Mouse (Mus musculus) heart, embryonic 12.5 days (tissue): ENCODE measurements around the gene Hist1h3b. TPM values are rescaled to one million over a fixed set of nuclear protein-coding genes. Genes with fewer than 3 reads are reported as not detected.
"Not testable (repeated sequence)": the region's sequence is repeated elsewhere in the genome, so short reads cannot be mapped to it uniquely, and the experiment has no call there.

ENCODE experiments used
- ATAC-seq: fragments of 200-750 bp; cut with Nextera tagmentation; 2 replicates; pipeline ENCODE4 v1.8.0; 2017; ENCODE audit warnings: moderate TSS enrichment, moderate library complexity; ENCODE audit not compliant: insufficient number of reproducible peaks, low FRiP score
- H3K27ac ChIP-seq: fragments of 300-500 bp; sonication (generic); 2 replicates; pipeline ENCODE4 v1.5.1; 2016; ENCODE audit warnings: mild to moderate bottlenecking, moderate library complexity; ENCODE audit not compliant: poor library complexity, severe bottlenecking
- H3K27me3 ChIP-seq: fragments of 300-500 bp; sonication (generic); replicated peaks from 2 replicates; pipeline ENCODE4 v1.6.1; 2016; ENCODE audit warnings: mild to moderate bottlenecking, moderate library complexity
- H3K36me3 ChIP-seq: fragments of 300-500 bp; sonication (generic); 2 replicates; pipeline ENCODE4 v1.6.1; 2016; ENCODE audit warnings: mild to moderate bottlenecking, moderate library complexity
- H3K4me1 ChIP-seq: fragments of 300-500 bp; sonication (generic); replicated peaks from 2 replicates; pipeline ENCODE4 v1.6.1; 2016; ENCODE audit warnings: mild to moderate bottlenecking
- H3K4me2 ChIP-seq: fragments of 300-500 bp; sonication (generic); 2 replicates; pipeline ENCODE4 v1.6.1; 2016; ENCODE audit warnings: mild to moderate bottlenecking, moderate library complexity
- H3K4me3 ChIP-seq: fragments of 300-500 bp; sonication (generic); 2 replicates; pipeline ENCODE4 v1.5.1; 2016; ENCODE audit warnings: mild to moderate bottlenecking
- H3K9ac ChIP-seq: fragments of 300-500 bp; sonication (generic); 2 replicates; pipeline ENCODE4 v1.6.1; 2016; ENCODE audit warnings: mild to moderate bottlenecking, moderate library complexity
- H3K9me3 ChIP-seq: fragments of 300-500 bp; sonication (generic); replicated peaks from 2 replicates; pipeline ENCODE4 v1.6.1; 2016; ENCODE audit warnings: mild to moderate bottlenecking, moderate library complexity
- WGBS: fragments of 180-500 bp; shearing (Covaris S2); methylation state at CpG from one replicate; pipeline ENCODE4 v1.1.7; 2016; 5-methylcytosine and 5-hydroxymethylcytosine counted together
- polyA plus RNA-seq: library from polyadenylated mRNA; unstranded; fragments of >200 nt; fragmentation: Nextera tagmentation; extraction: Ambion mirVana; gene quantifications from 2 replicates; pipeline ENCODE4 v1.2.1, GENCODE M21; 2016

Gene Hist1h3b
- polyA plus RNA-seq, result 3.4 and 3.5 TPM in 2 replicates

GRCm38 (mm10) chr13:23752067-23752741 is at the start of gene Hist1h3b:
Gene Hist1h3b (plus strand): TSS chr13:23752267.
- H3K27me3 ChIP-seq, H3K4me1 ChIP-seq, H3K36me3 ChIP-seq, H3K9me3 ChIP-seq: not testable (repeated sequence)
- H3K9ac ChIP-seq, result peak within 1 kb of the TSS; percentile 72
- peak; percentile 86 for ATAC-seq
- under 1% methylated on average over 22 of the region's 47 CpGs for WGBS
- peak within 1 kb of the TSS; percentile 98 for H3K27ac ChIP-seq
- H3K4me2 ChIP-seq, result peak within 1 kb of the TSS; percentile 76
- H3K4me3 ChIP-seq, result peak within 1 kb of the TSS; percentile 53

- H3K36me3 ChIP-seq, H3K27ac ChIP-seq, H3K4me3 ChIP-seq, H3K9me3 ChIP-seq, H3K4me1 ChIP-seq, ATAC-seq, H3K27me3 ChIP-seq, H3K9ac ChIP-seq, H3K4me2 ChIP-seq: not testable (repeated sequence)
- WGBS, result 78% methylated on average over 2 of the region's 2 CpGs
Observed at GRCm38 (mm10) chr13:23702801-23703200, 49.3 kb upstream of the Hist1h3b start.

GRCm38 (mm10) chr13:23705751-23706356 is 46.2 kb upstream of the Hist1h3b start:
- H3K9me3 ChIP-seq, result no peaks in the 10 kb centered on the region
- H3K4me2 ChIP-seq, result no peak overlapping the region
- peaks cover 28% of the 10 kb centered on the region for H3K4me1 ChIP-seq
- H3K9ac ChIP-seq, result no peak overlapping the region
- 75% methylated on average over 7 of the region's 7 CpGs for WGBS
- no peak overlapping the region for H3K4me3 ChIP-seq
- no peaks in the 10 kb centered on the region for H3K36me3 ChIP-seq
- ATAC-seq, result no peak
- H3K27me3 ChIP-seq, result 0 out of 2 replicates have a peak, but pooled peaks cover 3% of the 10 kb centered on the region
- no peak overlapping the region for H3K27ac ChIP-seq

GRCm38 (mm10) chr13:23706771-23707170 is 45.3 kb upstream of the Hist1h3b start:
- H3K4me2 ChIP-seq, result no peak overlapping the region
- 0 out of 2 replicates have a peak, but pooled peaks cover 3% of the 10 kb centered on the region for H3K27me3 ChIP-seq
- ATAC-seq, result no peak
- no peak overlapping the region for H3K27ac ChIP-seq
- no peaks in the 10 kb centered on the region for H3K36me3 ChIP-seq
- peaks cover 29% of the 10 kb centered on the region for H3K4me1 ChIP-seq
- no peak overlapping the region for H3K4me3 ChIP-seq
- no peaks in the 10 kb centered on the region for H3K9me3 ChIP-seq
- no peak overlapping the region for H3K9ac ChIP-seq
- 84% methylated on average over 12 of the region's 12 CpGs for WGBS

- H3K36me3 ChIP-seq, result no peaks in the 10 kb centered on the region
- no peak for ATAC-seq
- peaks cover 29% of the 10 kb centered on the region for H3K4me1 ChIP-seq
- no peak overlapping the region for H3K4me2 ChIP-seq
- 0 out of 2 replicates have a peak, but pooled peaks cover 3% of the 10 kb centered on the region for H3K27me3 ChIP-seq
- H3K27ac ChIP-seq, result peak overlapping the region; percentile 48
- no peak overlapping the region for H3K4me3 ChIP-seq
- no peaks in the 10 kb centered on the region for H3K9me3 ChIP-seq
- WGBS, result 74% methylated on average over 4 of the region's 4 CpGs
- no peak overlapping the region for H3K9ac ChIP-seq
Observed at GRCm38 (mm10) chr13:23708041-23708440, 44.0 kb upstream of the Hist1h3b start.

- Histone ChIP-seq H3K27ac (peak overlapping the region; percentile 48), H3K9ac (no peak overlapping the region), H3K9me3 (no peaks in the 10 kb centered on the region), H3K4me1 (peaks cover 33% of the 10 kb centered on the region), H3K4me2 (no peak overlapping the region), H3K27me3 (no peaks in the 10 kb centered on the region), H3K4me3 (no peak overlapping the region), H3K36me3 (no peaks in the 10 kb centered on the region)
- no peak for ATAC-seq
- 56% methylated on average over 4 of the region's 4 CpGs for WGBS
Observed at GRCm38 (mm10) chr13:23708654-23709053, 43.4 kb upstream of the Hist1h3b start.

- Histone ChIP-seq H3K36me3 (no peaks in the 10 kb centered on the region), H3K9me3 (no peaks in the 10 kb centered on the region), H3K4me2 (peak overlapping the region; percentile 87), H3K4me1 (peaks cover 33% of the 10 kb centered on the region), H3K4me3 (peak overlapping the region; percentile 55), H3K27me3 (no peaks in the 10 kb centered on the region), H3K9ac (peak overlapping the region; percentile 73), H3K27ac (0 out of 2 replicates have a peak overlapping the region, but pooled peaks have one; percentile 25)
- no peak for ATAC-seq
- 33% methylated on average over 13 of the region's 15 CpGs for WGBS
Observed at GRCm38 (mm10) chr13:23709714-23710373, 42.2 kb upstream of the Hist1h3b start.

GRCm38 (mm10) chr13:23710374-23711089 is 41.5 kb upstream of the Hist1h3b start, which contains the start of gene Hfe:
Gene Hfe (minus strand): TSS chr13:23710854.
- Histone ChIP-seq H3K4me3 (peak within 1 kb of the TSS; percentile 55), H3K4me1 (peaks cover 33% of the 10 kb centered on the region), H3K9me3 (no peaks in the 10 kb centered on the region), H3K4me2 (peak within 1 kb of the TSS; percentile 87), H3K27me3 (no peaks in the 10 kb centered on the region), H3K36me3 (no peaks in the 10 kb centered on the region), H3K9ac (peak within 1 kb of the TSS; percentile 73), H3K27ac (peak within 1 kb of the TSS; percentile 25; the same call in 1 of the 2 replicates)
- ATAC-seq, result peak; percentile 77
- 3% methylated on average over 17 of the region's 17 CpGs for WGBS

GRCm38 (mm10) chr13:23716261-23717042 is 35.6 kb upstream of the Hist1h3b start:
- 49% methylated on average over 5 of the region's 5 CpGs for WGBS
- no peak overlapping the region for H3K4me2 ChIP-seq
- ATAC-seq, result no peak
- no peaks in the 10 kb centered on the region for H3K27me3 ChIP-seq
- no peak overlapping the region for H3K9ac ChIP-seq
- no peaks in the 10 kb centered on the region for H3K36me3 ChIP-seq
- H3K9me3 ChIP-seq, result no peaks in the 10 kb centered on the region
- H3K27ac ChIP-seq, result no peak overlapping the region
- H3K4me1 ChIP-seq, result peaks cover 10% of the 10 kb centered on the region
- H3K4me3 ChIP-seq, result no peak overlapping the region

GRCm38 (mm10) chr13:23717176-23717575 is 34.9 kb upstream of the Hist1h3b start:
- no peak overlapping the region for H3K27ac ChIP-seq

More at GRCm38 (mm10) chr13:23717176-23717575, 34.9 kb upstream of the Hist1h3b start:
- Histone ChIP-seq H3K9ac (no peak overlapping the region), H3K4me2 (no peak overlapping the region), H3K27me3 (no peaks in the 10 kb centered on the region), H3K4me1 (peaks cover 10% of the 10 kb centered on the region), H3K4me3 (no peak overlapping the region), H3K36me3 (no peaks in the 10 kb centered on the region), H3K9me3 (no peaks in the 10 kb centered on the region)
- 40% methylated on average over 11 of the region's 11 CpGs for WGBS
- no peak for ATAC-seq
